Mouse (Mus musculus) intestine, embryonic 14.5 days (tissue): ENCODE measurements around the gene Wrap53. TPM values are rescaled to one million over a fixed set of nuclear protein-coding genes. Genes with fewer than 3 reads are reported as not detected.

Experiments used
- ATAC-seq: fragments of 200-750 bp; cut with Nextera tagmentation; replicated peaks from 2 replicates; pipeline ENCODE4 v1.8.0; 2017; ENCODE audit warnings: low read depth, moderate number of reproducible peaks, moderate TSS enrichment, moderate library complexity; ENCODE audit not compliant: low FRiP score, low TSS enrichment
- DNase-seq: peaks from one replicate; pipeline ENCODE4 v3.0.0-alpha.2; 2018; ENCODE audit warnings: low spot score
- H3K27ac ChIP-seq: fragments of 300-500 bp; sonication (generic); 2 replicates; pipeline ENCODE4 v1.5.1; 2014; ENCODE audit warnings: low read depth, mild to moderate bottlenecking, control low read depth
- H3K27me3 ChIP-seq: fragments of 300-500 bp; sonication (generic); replicated peaks from 2 replicates; pipeline ENCODE4 v1.6.1; 2014; ENCODE audit warnings: low read length, control low read depth; ENCODE audit not compliant: control insufficient read depth, insufficient read depth
- H3K36me3 ChIP-seq: fragments of 300-500 bp; sonication (generic); 2 replicates; pipeline ENCODE4 v1.6.1; 2014; ENCODE audit warnings: low read length, control low read depth; ENCODE audit not compliant: control insufficient read depth, insufficient read depth
- H3K4me1 ChIP-seq: fragments of 300-500 bp; sonication (generic); replicated peaks from 2 replicates; pipeline ENCODE4 v1.6.1; 2014; ENCODE audit warnings: low read length, control low read depth, mixed read lengths; ENCODE audit not compliant: control insufficient read depth, insufficient read depth
- H3K4me2 ChIP-seq: fragments of 300-500 bp; sonication (generic); 2 replicates; pipeline ENCODE4 v1.6.1; 2014; ENCODE audit warnings: low read length
- H3K4me3 ChIP-seq: fragments of 300-500 bp; sonication (generic); 2 replicates; pipeline ENCODE4 v1.5.1; 2014; ENCODE audit warnings: low read depth, low read length, control low read depth, mixed read lengths
- H3K9ac ChIP-seq: fragments of 300-500 bp; sonication (generic); 2 replicates; pipeline ENCODE4 v1.6.1; 2014; ENCODE audit warnings: mild to moderate bottlenecking, low read length
- H3K9me3 ChIP-seq: fragments of 300-500 bp; sonication (generic); 2 replicates; pipeline ENCODE4 v1.6.1; 2016; ENCODE audit warnings: low read length, control low read depth; ENCODE audit not compliant: control insufficient read depth
- WGBS: fragments of 180-500 bp; shearing (Covaris S2); extraction: QIAGEN DNeasy Blood & Tissue Kit; methylation state at CpG from one replicate; pipeline ENCODE4 v1.1.7; 2014; 5-methylcytosine and 5-hydroxymethylcytosine counted together
- polyA plus RNA-seq: library from polyadenylated mRNA; unstranded; fragments of >200 nt; fragmentation: Nextera tagmentation; extraction: Ambion mirVana; gene quantifications from 2 replicates; pipeline ENCODE4 v1.2.1, GENCODE M21; 2014

Wrap53 gene
- polyA plus RNA-seq, 1 experiment from 2014 or later = 26.8 TPM

- Histone ChIP-seq H3K4me1 (peaks cover 12% of the 10 kb centered on the region), H3K9ac (no peak overlapping the region), H3K4me3 (no peak overlapping the region), H3K27ac (no peak overlapping the region), H3K9me3 (no peaks in the 10 kb centered on the region), H3K27me3 (no peaks in the 10 kb centered on the region; the same call in 1 of the 2 replicates), H3K36me3 (no peaks in the 10 kb centered on the region), H3K4me2 (no peak overlapping the region)
- 75% methylated on average over 5 of the region's 5 CpGs for WGBS
- DNase-seq (no peak), ATAC-seq (no peak)
Measured at GRCm38 (mm10) chr11:69554539-69555140, 25.4 kb downstream of the Wrap53 start.

- DNase-seq (no peak), ATAC-seq (no peak)
- H3K4me1 ChIP-seq = no peaks in the 10 kb centered on the region
- H3K36me3 ChIP-seq = no peaks in the 10 kb centered on the region
- no peaks in the 10 kb centered on the region; the same call in 1 of the 2 replicates for H3K27me3 ChIP-seq
- 17% methylated on average over 2 of the region's 2 CpGs for WGBS
- no peak overlapping the region for H3K4me2 ChIP-seq
- H3K9ac ChIP-seq = no peak overlapping the region
- no peaks in the 10 kb centered on the region for H3K9me3 ChIP-seq
- no peak overlapping the region for H3K27ac ChIP-seq
- no peak overlapping the region for H3K4me3 ChIP-seq
Measured at GRCm38 (mm10) chr11:69553341-69553721, 26.7 kb downstream of the Wrap53 start.

GRCm38 (mm10) chr11:69552622-69553340 is 27.3 kb downstream of the Wrap53 start:
- Histone ChIP-seq H3K36me3 (no peaks in the 10 kb centered on the region), H3K27ac (no peak overlapping the region), H3K4me2 (no peak overlapping the region), H3K4me3 (no peak overlapping the region), H3K9ac (no peak overlapping the region), H3K27me3 (no peaks in the 10 kb centered on the region; the same call in 1 of the 2 replicates), H3K9me3 (no peaks in the 10 kb centered on the region), H3K4me1 (peaks cover 2% of the 10 kb centered on the region; the same call in 1 of the 2 replicates)
- DNase-seq = peak; percentile 50
- no peak for ATAC-seq
- WGBS = 28% methylated on average over 14 of the region's 14 CpGs

- no peak overlapping the region for H3K4me2 ChIP-seq
- no peak overlapping the region for H3K27ac ChIP-seq
- H3K4me3 ChIP-seq = no peak overlapping the region
- H3K4me1 ChIP-seq = peaks cover 9% of the 10 kb centered on the region; the same call in 1 of the 2 replicates
- no peaks in the 10 kb centered on the region for H3K36me3 ChIP-seq
- 76% methylated on average over 4 of the region's 4 CpGs for WGBS
- DNase-seq (no peak), ATAC-seq (no peak)
- H3K9me3 ChIP-seq = no peaks in the 10 kb centered on the region
- H3K27me3 ChIP-seq = no peaks in the 10 kb centered on the region
- no peak overlapping the region for H3K9ac ChIP-seq
Measured at GRCm38 (mm10) chr11:69551310-69551709, 28.7 kb downstream of the Wrap53 start.

GRCm38 (mm10) chr11:69549060-69549656 is 30.9 kb downstream of the Wrap53 start, which contains the start of gene Dnah2:
Dnah2 (minus strand) TSS chr11:69549110.
- DNase-seq (no peak), ATAC-seq (no peak)
- Histone ChIP-seq H3K36me3 (no peaks in the 10 kb centered on the region), H3K4me1 (peaks cover 15% of the 10 kb centered on the region; the same call in 1 of the 2 replicates), H3K27me3 (no peaks in the 10 kb centered on the region), H3K27ac (no peak within 1 kb of the TSS), H3K9ac (no peak within 1 kb of the TSS), H3K4me2 (no peak within 1 kb of the TSS), H3K9me3 (no peaks in the 10 kb centered on the region), H3K4me3 (no peak within 1 kb of the TSS)
- WGBS = 41% methylated on average over 12 of the region's 12 CpGs

GRCm38 (mm10) chr11:69547071-69547470 is 33.0 kb downstream of the Wrap53 start:
- peaks cover 15% of the 10 kb centered on the region; the same call in 1 of the 2 replicates for H3K4me1 ChIP-seq
- no peak for DNase-seq
- peak overlapping the region; percentile 96 for H3K4me2 ChIP-seq
- H3K36me3 ChIP-seq = no peaks in the 10 kb centered on the region
- peak overlapping the region; percentile 91 for H3K27ac ChIP-seq
- peak overlapping the region; percentile 53 for H3K4me3 ChIP-seq
- no peaks in the 10 kb centered on the region for H3K27me3 ChIP-seq
- peak overlapping the region; percentile 66 for H3K9ac ChIP-seq
- H3K9me3 ChIP-seq = no peaks in the 10 kb centered on the region
- ATAC-seq = peak; percentile 28; the same call in 1 of the 2 replicates
- 4% methylated on average over 15 of the region's 15 CpGs for WGBS

- 1% methylated on average over 44 of the region's 44 CpGs for WGBS
- H3K9ac ChIP-seq = peak overlapping the region; percentile 66
- peak overlapping the region; percentile 91 for H3K27ac ChIP-seq
- H3K9me3 ChIP-seq = no peaks in the 10 kb centered on the region
- DNase-seq = peak; percentile 89
- peak overlapping the region; percentile 53 for H3K4me3 ChIP-seq
- ATAC-seq = peak; percentile 81
- H3K4me1 ChIP-seq = peaks cover 15% of the 10 kb centered on the region; the same call in 1 of the 2 replicates
- H3K4me2 ChIP-seq = peak overlapping the region; percentile 96
- H3K36me3 ChIP-seq = no peaks in the 10 kb centered on the region
- H3K27me3 ChIP-seq = no peaks in the 10 kb centered on the region
Measured at GRCm38 (mm10) chr11:69546423-69547053, 33.5 kb downstream of the Wrap53 start.

GRCm38 (mm10) chr11:69545957-69546356 is 34.1 kb downstream of the Wrap53 start:
- 12% methylated on average over 7 of the region's 7 CpGs for WGBS
- peak overlapping the region; percentile 53 for H3K4me3 ChIP-seq
- no peaks in the 10 kb centered on the region for H3K36me3 ChIP-seq
- no peaks in the 10 kb centered on the region for H3K9me3 ChIP-seq
- peak overlapping the region; percentile 96 for H3K4me2 ChIP-seq
- H3K9ac ChIP-seq = peak overlapping the region; percentile 66
- peaks cover 15% of the 10 kb centered on the region; the same call in 1 of the 2 replicates for H3K4me1 ChIP-seq
- peak overlapping the region; percentile 91 for H3K27ac ChIP-seq
- DNase-seq = no peak
- ATAC-seq = peak; percentile 33; the same call in 1 of the 2 replicates
- H3K27me3 ChIP-seq = no peaks in the 10 kb centered on the region
